Mouse (Mus musculus) midbrain, embryonic 11.5 days (tissue): Measurements from ENCODE around the gene Dchs2. TPM values are rescaled to one million over a fixed set of nuclear protein-coding genes. Genes with fewer than 3 reads are reported as not detected.

Experiments
- ATAC-seq: fragments of 200-750 bp; cut with Nextera tagmentation; 2 replicates; pipeline ENCODE4 v1.8.0; 2017; ENCODE audit warnings: moderate TSS enrichment, moderate library complexity; ENCODE audit not compliant: low FRiP score
- DNase-seq: peaks from one replicate; pipeline ENCODE4 v3.0.0; 2015; ENCODE audit warnings: low spot score; ENCODE audit errors: missing footprints
- H3K27ac ChIP-seq: fragments of 300-500 bp; sonication (generic); 2 replicates; pipeline ENCODE4 v1.5.1; 2014; ENCODE audit warnings: low read depth, low read length
- H3K27me3 ChIP-seq: fragments of 300-500 bp; sonication (generic); 2 replicates; pipeline ENCODE4 v1.6.1; 2014; ENCODE audit warnings: mild to moderate bottlenecking, low read length, moderate library complexity, mixed read lengths; ENCODE audit not compliant: control insufficient read depth, insufficient read depth
- H3K36me3 ChIP-seq: fragments of 300-500 bp; sonication (generic); 2 replicates; pipeline ENCODE4 v1.6.1; 2014; ENCODE audit warnings: mild to moderate bottlenecking, low read length, moderate library complexity, mixed read lengths; ENCODE audit not compliant: control insufficient read depth, insufficient read depth
- H3K4me1 ChIP-seq: fragments of 300-500 bp; sonication (generic); 2 replicates; pipeline ENCODE4 v1.6.1; 2014; ENCODE audit warnings: low read length; ENCODE audit not compliant: control insufficient read depth, insufficient read depth
- H3K4me2 ChIP-seq: fragments of 300-500 bp; sonication (generic); 2 replicates; pipeline ENCODE4 v1.6.1; 2014; ENCODE audit warnings: mild to moderate bottlenecking, moderate library complexity
- H3K4me3 ChIP-seq: fragments of 300-500 bp; sonication (generic); 2 replicates; pipeline ENCODE4 v1.5.1; 2014; ENCODE audit warnings: low read depth, low read length
- H3K9ac ChIP-seq: fragments of 300-500 bp; sonication (generic); 2 replicates; pipeline ENCODE4 v1.6.1; 2014; ENCODE audit warnings: low read length
- H3K9me3 ChIP-seq: fragments of 300-500 bp; sonication (generic); 2 replicates; pipeline ENCODE4 v1.6.1; 2016; ENCODE audit warnings: low read length; ENCODE audit not compliant: control insufficient read depth
- WGBS: fragments of 180-500 bp; shearing (Covaris S2); extraction: QIAGEN DNeasy Blood & Tissue Kit; methylation state at CpG from one replicate; pipeline ENCODE4 v1.1.7; 2014; 5-methylcytosine and 5-hydroxymethylcytosine counted together
- polyA plus RNA-seq: library from polyadenylated mRNA; unstranded; fragments of >200 nt; fragmentation: Nextera tagmentation; extraction: Ambion mirVana; gene quantifications from 2 replicates; pipeline ENCODE4 v1.2.1, GENCODE M21; 2014

The Dchs2 gene
- polyA plus RNA-seq = 0.19 and 0.46 TPM in 2 replicates

DNA sequence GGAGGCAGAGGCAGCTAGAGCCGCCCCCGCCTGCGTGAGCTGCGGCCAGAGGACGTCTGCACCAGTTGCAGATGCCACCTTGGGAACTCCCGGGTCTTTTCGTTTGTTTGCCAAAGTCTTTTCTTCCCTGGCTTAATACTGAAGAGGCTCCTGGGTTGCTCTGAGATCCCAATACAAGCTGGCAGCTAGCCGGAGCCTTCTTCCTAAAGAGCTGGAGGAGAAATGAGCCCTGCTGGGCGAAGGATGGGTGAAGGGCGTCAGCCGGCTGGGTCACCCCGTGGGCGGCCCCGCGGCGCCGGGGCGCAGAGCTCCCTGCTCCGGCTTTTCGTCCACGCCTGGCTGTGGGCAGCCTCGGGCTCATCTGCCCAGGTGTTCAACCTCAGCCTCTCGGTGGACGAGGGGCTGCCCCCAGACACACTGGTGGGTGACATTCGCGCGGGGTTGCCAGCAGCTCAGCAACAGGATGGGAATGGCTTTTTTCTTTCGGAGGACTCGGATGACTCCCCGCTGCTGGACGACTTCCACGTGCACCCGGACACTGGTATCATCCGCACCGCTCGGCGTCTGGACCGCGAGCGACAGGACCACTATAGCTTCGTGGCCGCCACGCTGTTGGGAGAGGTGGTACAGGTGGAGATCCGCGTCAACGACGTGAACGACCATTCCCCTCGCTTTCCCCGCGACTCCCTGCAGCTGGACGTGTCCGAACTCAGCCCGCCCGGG, at the start of gene Dchs2:
Gene Dchs2, plus strand, starts transcription at position 223 of the 723 bp plus-strand sequence.
- ATAC-seq = peak; percentile 47
- Histone ChIP-seq H3K27me3 (peaks cover 48% of the 10 kb centered on the region), H3K4me3 (peak within 1 kb of the TSS; percentile 58), H3K9ac (peak within 1 kb of the TSS; percentile 54), H3K4me2 (peak within 1 kb of the TSS; percentile 84), H3K27ac (no peak within 1 kb of the TSS), H3K36me3 (no peaks in the 10 kb centered on the region), H3K9me3 (no peaks in the 10 kb centered on the region), H3K4me1 (peaks cover 19% of the 10 kb centered on the region)
- WGBS = under 1% methylated on average over 55 of the region's 55 CpGs
- DNase-seq = peak; percentile 96

DNA sequence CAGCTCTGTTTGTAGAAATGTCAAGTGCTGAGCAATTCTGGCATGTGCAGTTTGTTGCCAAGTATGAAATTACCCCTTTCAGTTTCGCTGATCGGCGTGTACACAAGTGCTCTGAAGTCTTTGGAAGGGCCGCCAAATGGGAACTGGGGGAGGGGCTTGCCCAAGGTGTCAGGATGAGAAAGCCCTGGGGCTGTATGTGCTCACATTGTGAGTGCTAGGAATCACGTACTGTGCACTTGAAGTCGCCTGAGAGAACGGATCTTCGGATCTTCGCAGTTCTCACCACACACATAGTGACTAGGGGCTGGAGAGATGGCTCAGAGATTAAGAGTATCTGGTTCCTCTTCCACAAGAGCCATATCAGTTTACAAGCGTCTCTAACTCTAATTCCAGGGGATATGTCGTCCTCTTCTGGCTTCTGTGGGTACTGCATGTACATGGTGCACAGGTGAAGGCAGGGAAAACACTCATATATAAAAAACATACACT, 47.1 kb upstream of the Dchs2 start:
- no peaks in the 10 kb centered on the region for H3K4me1 ChIP-seq
- no peak overlapping the region for H3K27ac ChIP-seq
- peak overlapping the region; percentile 6; the same call in 1 of the 2 replicates for H3K4me3 ChIP-seq
- 11% methylated on average over 11 of the region's 11 CpGs for WGBS
- no peaks in the 10 kb centered on the region for H3K36me3 ChIP-seq
- ATAC-seq (peak; percentile 65), DNase-seq (peak; percentile 96)
- H3K9ac ChIP-seq = 0 out of 2 replicates have a peak overlapping the region, but pooled peaks have one; percentile 20
- H3K4me2 ChIP-seq = peak overlapping the region; percentile 43
- no peaks in the 10 kb centered on the region for H3K9me3 ChIP-seq
- no peaks in the 10 kb centered on the region for H3K27me3 ChIP-seq

- ATAC-seq = no peak
These were observed 30.2 kb upstream of the Dchs2 start for GRCm38 (mm10) chr3:83097586-83097985.

DNA sequence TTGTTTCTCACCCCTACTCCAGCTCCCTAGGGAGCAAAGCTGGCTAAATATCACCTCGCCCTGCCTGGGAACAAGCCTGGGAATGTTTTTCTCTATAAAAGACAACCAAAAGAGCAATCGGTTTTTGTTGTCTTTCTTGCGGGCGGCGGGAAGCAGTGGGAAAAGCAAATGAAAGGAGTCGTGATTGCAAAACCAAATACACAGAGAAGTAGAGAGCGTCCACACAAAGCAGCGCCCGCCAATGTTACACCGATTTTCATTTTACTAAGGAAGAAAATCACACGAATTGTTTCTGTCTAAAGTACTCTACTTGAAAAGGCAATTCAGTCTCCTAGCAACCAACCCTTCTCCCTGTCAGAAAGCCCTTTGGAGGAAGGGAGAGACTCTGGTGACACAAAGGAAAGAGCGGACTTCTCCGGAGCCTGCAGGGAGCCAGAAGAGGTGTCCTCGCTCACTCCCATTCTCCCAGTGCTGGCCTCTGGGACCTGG, 29.2 kb upstream of the Dchs2 start:
- Histone ChIP-seq H3K4me3 (peak overlapping the region; percentile 21; the same call in 1 of the 2 replicates), H3K36me3 (no peaks in the 10 kb centered on the region), H3K9me3 (no peaks in the 10 kb centered on the region), H3K27ac (peak overlapping the region; percentile 76), H3K4me1 (peaks cover 17% of the 10 kb centered on the region), H3K27me3 (no peaks in the 10 kb centered on the region), H3K9ac (peak overlapping the region; percentile 57), H3K4me2 (peak overlapping the region; percentile 50)
- 2% methylated on average over 14 of the region's 14 CpGs for WGBS
- DNase-seq = peak; percentile 94
- ATAC-seq = peak; percentile 91

More at GRCm38 (mm10) chr3:83097586-83097985, 30.2 kb upstream of the Dchs2 start:
- Histone ChIP-seq H3K4me2 (peak overlapping the region; percentile 20; the same call in 1 of the 2 replicates), H3K4me3 (no peak overlapping the region), H3K9me3 (no peaks in the 10 kb centered on the region), H3K27me3 (no peaks in the 10 kb centered on the region), H3K9ac (no peak overlapping the region), H3K4me1 (peaks cover 17% of the 10 kb centered on the region), H3K27ac (peak overlapping the region; percentile 48; the same call in 1 of the 2 replicates), H3K36me3 (no peaks in the 10 kb centered on the region)
- DNase-seq = peak; percentile 86
- WGBS = 28% methylated on average over 6 of the region's 6 CpGs

DNA sequence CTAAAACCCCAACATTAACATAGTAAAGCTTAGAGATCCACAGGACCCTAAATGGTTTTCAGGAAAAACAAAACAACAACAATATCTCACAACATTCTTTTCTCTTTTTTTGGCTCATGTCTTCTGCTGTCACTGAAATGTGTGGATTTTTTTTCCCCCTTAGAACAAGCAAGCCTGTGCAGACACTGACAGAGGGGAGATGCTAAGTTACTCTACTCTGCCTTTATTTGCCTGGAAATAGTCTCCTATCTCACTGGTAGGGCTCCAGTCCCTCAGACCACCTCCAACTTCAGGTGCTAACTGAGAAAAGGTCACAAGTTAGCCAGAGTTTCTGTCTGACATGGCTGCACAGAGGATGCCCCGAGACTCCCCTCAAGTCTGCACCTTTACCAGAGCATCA, 28.6 kb upstream of the Dchs2 start:
- WGBS = 70% methylated on average over 1 of the region's 1 CpGs
- H3K4me3 ChIP-seq = no peak overlapping the region
- no peaks in the 10 kb centered on the region for H3K9me3 ChIP-seq
- peak overlapping the region; percentile 57; the same call in 1 of the 2 replicates for H3K9ac ChIP-seq
- peak overlapping the region; percentile 76 for H3K27ac ChIP-seq
- H3K27me3 ChIP-seq = no peaks in the 10 kb centered on the region
- DNase-seq (no peak), ATAC-seq (0 out of 2 replicates have a peak, but pooled peaks have one; percentile 3)
- peaks cover 17% of the 10 kb centered on the region for H3K4me1 ChIP-seq
- no peaks in the 10 kb centered on the region for H3K36me3 ChIP-seq
- peak overlapping the region; percentile 50 for H3K4me2 ChIP-seq

GRCm38 (mm10) chr3:83099651-83100050, 28.1 kb upstream of the Dchs2 start:
- Histone ChIP-seq H3K27me3 (no peaks in the 10 kb centered on the region), H3K4me2 (no peak overlapping the region), H3K27ac (no peak overlapping the region), H3K4me1 (peaks cover 17% of the 10 kb centered on the region), H3K4me3 (no peak overlapping the region), H3K9ac (no peak overlapping the region), H3K9me3 (no peaks in the 10 kb centered on the region), H3K36me3 (no peaks in the 10 kb centered on the region)
- ATAC-seq (peak; percentile 47; the same call in 1 of the 2 replicates), DNase-seq (peak; percentile 89)
- WGBS = 67% methylated on average over 6 of the region's 6 CpGs

- H3K9ac ChIP-seq = no peak overlapping the region
- no peaks in the 10 kb centered on the region for H3K27me3 ChIP-seq
- no peak overlapping the region for H3K4me3 ChIP-seq
- H3K4me1 ChIP-seq = peaks cover 17% of the 10 kb centered on the region
- H3K27ac ChIP-seq = no peak overlapping the region
- peaks cover 2% of the 10 kb centered on the region; the same call in 1 of the 2 replicates for H3K9me3 ChIP-seq
- no peak overlapping the region for H3K4me2 ChIP-seq
- ATAC-seq = no peak
- H3K36me3 ChIP-seq = no peaks in the 10 kb centered on the region
- DNase-seq = no peak
- WGBS = 95% methylated on average over 6 of the region's 6 CpGs
These were observed 25.5 kb upstream of the Dchs2 start for GRCm38 (mm10) chr3:83102286-83102685.

GRCm38 (mm10) chr3:83110163-83110562, 17.6 kb upstream of the Dchs2 start:
- WGBS = 38% methylated on average over 4 of the region's 4 CpGs
- DNase-seq (peak; percentile 91), ATAC-seq (peak; percentile 76; the same call in 1 of the 2 replicates)

More at GRCm38 (mm10) chr3:83110163-83110562, 17.6 kb upstream of the Dchs2 start:
- Histone ChIP-seq H3K27ac (no peak overlapping the region), H3K27me3 (no peaks in the 10 kb centered on the region), H3K9me3 (peaks cover 2% of the 10 kb centered on the region; the same call in 1 of the 2 replicates), H3K9ac (no peak overlapping the region), H3K36me3 (no peaks in the 10 kb centered on the region), H3K4me1 (no peaks in the 10 kb centered on the region), H3K4me3 (no peak overlapping the region), H3K4me2 (no peak overlapping the region)
